Mouse (Mus musculus) bone marrow macrophage, adult 2 months (primary cell): ENCODE measurements at regions not wholly inside any gene's neighbourhood (a gene's known extent, or its start where the extent isn't known, plus 50 kb on each side); places are given as distances from the start of the nearest gene placed in this dataset.

Experiments
- CTCF ChIP-seq: IDR thresholded peaks from 2 replicates; pipeline ENCODE4 v1.5.1; 2012; ENCODE audit warnings: low read depth, mild to moderate bottlenecking, low read length, moderate library complexity
- POLR2A ChIP-seq: IDR thresholded peaks from 2 replicates; pipeline ENCODE4 v1.6.1; 2012; ENCODE audit warnings: mild to moderate bottlenecking, low read depth, low read length, borderline replicate concordance

DNA sequence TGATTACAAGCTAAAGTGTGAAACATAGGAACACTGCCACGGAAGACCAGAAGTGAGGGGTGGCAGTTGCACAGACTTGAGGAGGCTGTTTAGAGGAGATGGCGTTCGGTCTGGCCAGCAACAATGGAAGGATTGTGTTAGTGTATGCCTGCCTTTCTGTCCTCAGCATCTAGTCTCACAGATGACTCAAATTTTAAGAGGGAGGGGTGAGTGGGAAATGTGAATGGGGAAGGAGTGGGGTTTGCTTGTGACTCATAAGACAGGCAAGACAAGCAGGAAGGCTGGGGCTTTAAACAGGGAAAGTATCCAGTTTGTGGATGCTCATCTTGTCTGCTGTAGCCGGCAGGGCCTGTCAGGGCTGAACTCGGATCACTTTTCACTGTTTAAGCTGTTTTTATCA lies 200.3 kb downstream of the Ets1 start:
- no peak for TF ChIP-seq CTCF
- no peak for TF ChIP-seq POLR2A
